Mouse (Mus musculus) megakaryocyte, adult 5-6 weeks (primary cell): ENCODE measurements around the gene Nckap1. TPM values are rescaled to one million over a fixed set of nuclear protein-coding genes. Genes with fewer than 3 reads are reported as not detected.

Experiments used
- ATAC-seq: 2 replicates; pipeline ENCODE4 v1.8.0; 2016; ENCODE audit warnings: mild to moderate bottlenecking, inconsistent platforms; ENCODE audit not compliant: poor library complexity, severe bottlenecking
- total RNA-seq, 2 experiments: library from RNA; stranded (forward) in 1 of 2; stranded (reverse) in 1 of 2; fragments of 153-499, 151-499 nt in 1 of 2; fragments of 221-1000, 200-1000 nt in 1 of 2; gene quantifications; 2 replicates each; pipeline versions ENCODE4 v1.2.3 to v1.2.4; 2015 to 2017

Nckap1 gene
- total RNA-seq (2015) (0.40 and 0.73 TPM in 2 replicates), total RNA-seq (2017) (0.81 TPM in 2 replicates)

GRCm38 (mm10) chr2:80581043-80581711 is at the start of gene Nckap1:
Nckap1 (minus strand) TSS chr2:80581380.
- ATAC-seq, result peak; percentile 66

GRCm38 (mm10) chr2:80624523-80624922 is 43.3 kb upstream of the Nckap1 start:
- ATAC-seq, result no peak

- ATAC-seq, result no peak
Measured at GRCm38 (mm10) chr2:80621921-80622320, 40.7 kb upstream of the Nckap1 start.

- no peak for ATAC-seq
Measured at GRCm38 (mm10) chr2:80618991-80619390, 37.8 kb upstream of the Nckap1 start.

GRCm38 (mm10) chr2:80616854-80617737 is 35.9 kb upstream of the Nckap1 start, which contains the start of the genes Dusp19 and Nup35:
Dusp19 (plus strand) TSS chr2:80617045.
Nup35 (plus strand) TSS chr2:80617236.
- ATAC-seq, result peak; percentile 95

GRCm38 (mm10) chr2:80612796-80613195 is 31.6 kb upstream of the Nckap1 start:
- ATAC-seq, result no peak

- ATAC-seq, result no peak
Measured at GRCm38 (mm10) chr2:80612286-80612685, 31.1 kb upstream of the Nckap1 start.

GRCm38 (mm10) chr2:80603771-80604426 is 22.7 kb upstream of the Nckap1 start:
- ATAC-seq, result no peak

- no peak for ATAC-seq
Measured at GRCm38 (mm10) chr2:80602756-80603155, 21.6 kb upstream of the Nckap1 start.

GRCm38 (mm10) chr2:80600611-80601010 is 19.4 kb upstream of the Nckap1 start:
- ATAC-seq, result no peak

- ATAC-seq, result no peak
Measured at GRCm38 (mm10) chr2:80599850-80600249, 18.7 kb upstream of the Nckap1 start.

GRCm38 (mm10) chr2:80596960-80597359 is 15.8 kb upstream of the Nckap1 start:
- no peak for ATAC-seq

GRCm38 (mm10) chr2:80594215-80594918 is 13.2 kb upstream of the Nckap1 start:
- no peak for ATAC-seq

GRCm38 (mm10) chr2:80582356-80582755 is 1.2 kb upstream of the Nckap1 start:
- no peak for ATAC-seq

- peak; percentile 11 for ATAC-seq
Measured at GRCm38 (mm10) chr2:80580311-80580961, 744 bp downstream of the Nckap1 start.

GRCm38 (mm10) chr2:80579253-80579891 is 1.8 kb downstream of the Nckap1 start:
- ATAC-seq, result peak; percentile 68

- ATAC-seq, result no peak
Measured at GRCm38 (mm10) chr2:80577286-80577685, 3.9 kb downstream of the Nckap1 start.

GRCm38 (mm10) chr2:80570656-80571055 is 10.5 kb downstream of the Nckap1 start:
- ATAC-seq, result no peak

GRCm38 (mm10) chr2:80567411-80567810 is 13.8 kb downstream of the Nckap1 start:
- no peak for ATAC-seq

GRCm38 (mm10) chr2:80562253-80562652 is 18.9 kb downstream of the Nckap1 start:
- ATAC-seq, result no peak
